Mouse (Mus musculus) liver, embryonic 14.5 days (tissue): ENCODE data around the gene Ppp6r3. TPM values are rescaled to one million over a fixed set of nuclear protein-coding genes. Genes with fewer than 3 reads are reported as not detected.
"Not testable (repeated sequence)": the region's sequence is repeated elsewhere in the genome, so short reads cannot be mapped to it uniquely, and the experiment has no call there.

ENCODE experiments used
- ATAC-seq: fragments of 200-750 bp; cut with Nextera tagmentation; 2 replicates; pipeline ENCODE4 v1.8.0; 2017; ENCODE audit warnings: moderate number of reproducible peaks, mild to moderate bottlenecking, moderate library complexity; ENCODE audit not compliant: insufficient read depth
- DNase-seq, 3 experiments: peaks; one replicate each; pipeline ENCODE4 v3.0.0-alpha.2; 2012 to 2013; ENCODE audit warnings: low read depth in 3 of 3, low spot score in 3 of 3
- H3K27ac ChIP-seq: fragments of 300-500 bp; sonication (generic); 2 replicates; pipeline ENCODE4 v1.5.1; 2014; ENCODE audit warnings: moderate library complexity, mild to moderate bottlenecking, control low read depth, inconsistent platforms
- H3K27me3 ChIP-seq: fragments of 300-500 bp; sonication (generic); 2 replicates; pipeline ENCODE4 v1.6.1; 2014; ENCODE audit warnings: mild to moderate bottlenecking, low read length, moderate library complexity; ENCODE audit not compliant: control insufficient read depth, insufficient read depth
- H3K36me3 ChIP-seq: fragments of 300-500 bp; sonication (generic); replicated peaks from 2 replicates; pipeline ENCODE4 v1.6.1; 2014; ENCODE audit warnings: low read depth; ENCODE audit not compliant: control insufficient read depth, insufficient read depth
- H3K4me1 ChIP-seq, 2 experiments: fragments of 200-500 bp in 1 of 2; fragments of 300-500 bp in 1 of 2; sonication (generic) in 1 of 2; replicated peaks; 2 replicates each; pipeline ENCODE4 v1.6.1; 2012 to 2014; ENCODE audit warnings: antibody characterized with exemption in 1 of 2, inconsistent platforms in 1 of 2, low read length in 1 of 2; ENCODE audit not compliant: control insufficient read depth in 2 of 2, insufficient read depth in 2 of 2
- H3K4me2 ChIP-seq: fragments of 300-500 bp; sonication (generic); 2 replicates; pipeline ENCODE4 v1.6.1; 2014; ENCODE audit warnings: low read depth, mild to moderate bottlenecking, control low read depth, moderate library complexity
- H3K4me3 ChIP-seq, 2 experiments: fragments of 200-500 bp in 1 of 2; fragments of 300-500 bp in 1 of 2; sonication (generic) in 1 of 2; 2 replicates each; pipeline ENCODE4 v1.5.1; 2012 to 2014; ENCODE audit warnings: low read depth in 2 of 2, low read length in 2 of 2, mild to moderate bottlenecking in 2 of 2, control low read depth in 1 of 2, inconsistent platforms in 1 of 2, moderate library complexity in 1 of 2; ENCODE audit not compliant: insufficient read depth in 1 of 2
- H3K9ac ChIP-seq: fragments of 300-500 bp; sonication (generic); replicated peaks from 2 replicates; pipeline ENCODE4 v1.6.1; 2014; ENCODE audit warnings: mild to moderate bottlenecking, control low read depth, moderate library complexity
- H3K9me3 ChIP-seq: fragments of 300-500 bp; sonication (generic); 2 replicates; pipeline ENCODE4 v1.6.1; 2016; ENCODE audit warnings: low read length, mixed read lengths; ENCODE audit not compliant: control insufficient read depth
- CTCF ChIP-seq: IDR thresholded peaks from 2 replicates; pipeline ENCODE4 v1.5.1; 2016; ENCODE audit warnings: antibody characterized with exemption, low read depth, control low read depth
- EP300 ChIP-seq: IDR thresholded peaks from 2 replicates; pipeline ENCODE4 v1.6.1; 2016; ENCODE audit warnings: antibody characterized with exemption, low read depth
- WGBS: fragments of 180-500 bp; shearing (Covaris S2); extraction: QIAGEN DNeasy Blood & Tissue Kit; methylation state at CpG from one replicate; pipeline ENCODE4 v1.1.7; 2014; ENCODE audit not compliant: insufficient replicate concordance; 5-methylcytosine and 5-hydroxymethylcytosine counted together
- polyA plus RNA-seq, 2 experiments: library from polyadenylated mRNA; depleted of rRNA in 1 of 2; stranded (reverse) in 1 of 2; unstranded in 1 of 2; fragments of >200 nt; fragmentation: Nextera tagmentation in 1 of 2; extraction: Ambion mirVana in 1 of 2; gene quantifications; 2 replicates each; pipeline versions ENCODE4 v1.2.1 to v1.2.3; 2012 to 2014

Ppp6r3 gene
- polyA plus RNA-seq, 2 experiments, result 22.6 TPM

GRCm38 (mm10) chr19:3540997-3541396 is 34.6 kb downstream of the Ppp6r3 start:
- H3K4me2 ChIP-seq, result no peak overlapping the region
- H3K9ac ChIP-seq, result no peak overlapping the region
- ATAC-seq (peak; percentile 48; the same call in 1 of the 2 replicates), DNase-seq (no peak)
- no peak overlapping the region for H3K4me3 ChIP-seq
- H3K27me3 ChIP-seq, result no peaks in the 10 kb centered on the region
- TF ChIP-seq CTCF (no peak), EP300 (no peak)
- H3K36me3 ChIP-seq, result peaks cover 10% of the 10 kb centered on the region
- WGBS, result 40% methylated on average over 5 of the region's 5 CpGs
- H3K27ac ChIP-seq, result no peak overlapping the region
- no peaks in the 10 kb centered on the region for H3K9me3 ChIP-seq
- peaks cover 0 to 2% of the 10 kb centered on the region in 2 experiments; a peak in 3 of 4 replicates for H3K4me1 ChIP-seq

DNA sequence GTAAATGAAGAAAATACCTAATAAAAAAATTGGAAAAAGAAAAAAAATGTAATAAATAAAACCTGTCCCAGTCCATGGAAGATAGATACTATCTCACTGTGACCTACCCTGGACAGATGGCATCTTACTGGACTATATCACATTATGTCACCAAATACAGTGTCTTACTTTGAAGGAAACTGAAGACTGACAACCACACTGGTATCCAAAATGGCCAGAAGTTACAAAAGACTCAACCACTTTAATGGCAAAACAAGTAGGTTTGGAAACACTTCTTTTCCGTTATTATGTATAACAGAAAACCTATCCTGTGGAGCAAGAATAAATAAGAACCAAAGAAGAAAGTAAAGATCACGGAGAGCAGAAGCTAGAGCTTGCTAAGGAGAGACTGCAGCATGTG is 35.3 kb downstream of the Ppp6r3 start:
- 67% methylated on average over 2 of the region's 2 CpGs for WGBS
- Histone ChIP-seq H3K4me2 (no peak overlapping the region), H3K27me3 (no peaks in the 10 kb centered on the region), H3K9me3 (no peaks in the 10 kb centered on the region), H3K27ac (no peak overlapping the region), H3K4me1 (peaks cover 0 to 2% of the 10 kb centered on the region in 2 experiments; a peak in 3 of 4 replicates), H3K36me3 (peaks cover 10% of the 10 kb centered on the region), H3K4me3 (no peak overlapping the region), H3K9ac (no peak overlapping the region)
- no peak for TF ChIP-seq CTCF
- TF ChIP-seq EP300, result no peak
- DNase-seq (no peak), ATAC-seq (no peak)

- WGBS, result 59% methylated on average over 5 of the region's 5 CpGs
- no peak overlapping the region for H3K4me2 ChIP-seq
- H3K4me3 ChIP-seq, result no peak overlapping the region
- H3K9me3 ChIP-seq, result no peaks in the 10 kb centered on the region
- H3K9ac ChIP-seq, result no peak overlapping the region
- DNase-seq (no peak), ATAC-seq (no peak)
- TF ChIP-seq EP300 (no peak), CTCF (no peak)
- peaks cover 2 to 4% of the 10 kb centered on the region in 2 experiments; a peak in 2 of 4 replicates for H3K4me1 ChIP-seq
- H3K36me3 ChIP-seq, result peaks cover 10% of the 10 kb centered on the region
- no peaks in the 10 kb centered on the region for H3K27me3 ChIP-seq
- no peak overlapping the region for H3K27ac ChIP-seq
These were observed 36.1 kb downstream of the Ppp6r3 start for GRCm38 (mm10) chr19:3539456-3539855.

DNA sequence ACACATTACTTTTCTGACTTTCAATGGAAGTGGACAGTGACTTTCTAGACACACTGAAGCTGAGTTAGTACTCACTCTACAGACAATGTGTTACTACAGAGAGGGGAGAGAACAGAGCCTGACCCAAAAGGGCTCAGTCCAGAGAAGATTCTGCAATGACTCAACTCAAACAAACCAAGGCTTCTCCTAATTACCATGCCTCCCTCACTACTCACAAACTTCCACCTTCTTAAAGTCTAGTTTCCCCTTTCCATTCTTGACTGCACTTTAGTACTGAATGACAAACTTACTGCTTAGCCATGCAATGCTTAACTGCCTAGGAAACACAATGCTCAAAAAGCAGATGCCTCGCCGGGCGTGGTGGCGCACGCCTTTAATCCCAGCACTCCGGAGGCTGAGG is 37.9 kb downstream of the Ppp6r3 start:
- H3K27ac ChIP-seq, result no peak overlapping the region
- peaks cover 5% of the 10 kb centered on the region for H3K36me3 ChIP-seq
- TF ChIP-seq CTCF, result no peak
- TF ChIP-seq EP300, result no peak
- H3K4me3 ChIP-seq, result no peak overlapping the region
- no peak overlapping the region for H3K9ac ChIP-seq
- H3K4me2 ChIP-seq, result no peak overlapping the region
- no peaks in the 10 kb centered on the region for H3K9me3 ChIP-seq
- H3K27me3 ChIP-seq, result no peaks in the 10 kb centered on the region
- no peak for DNase-seq
- 89% methylated on average over 6 of the region's 6 CpGs for WGBS
- peaks cover 6 to 7% of the 10 kb centered on the region in 2 experiments; a peak in 2 of 4 replicates for H3K4me1 ChIP-seq
- ATAC-seq, result no peak

DNA sequence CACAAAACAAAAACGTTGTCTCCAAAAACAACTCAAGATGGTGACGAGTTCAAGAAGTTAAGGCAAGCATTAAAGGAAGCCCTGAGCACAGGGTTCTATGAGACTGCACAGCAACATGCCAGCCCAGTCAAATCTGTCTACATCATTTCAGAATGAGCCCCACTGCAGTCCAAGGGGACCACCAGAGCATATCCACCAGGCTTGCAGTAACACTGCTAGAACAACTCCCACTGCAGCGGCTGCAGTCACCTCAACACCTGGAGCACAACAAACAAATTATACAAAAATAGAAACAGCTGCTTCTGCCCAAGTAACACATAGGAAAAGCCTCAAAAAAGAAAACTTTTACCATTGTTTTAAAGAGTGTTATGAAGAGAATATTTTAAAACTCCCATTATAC is 40.6 kb downstream of the Ppp6r3 start:
- Histone ChIP-seq H3K36me3 (no peaks in the 10 kb centered on the region), H3K4me3 (no peak overlapping the region), H3K27ac (no peak overlapping the region), H3K9ac (no peak overlapping the region), H3K4me1 (peaks cover 6 to 7% of the 10 kb centered on the region in 2 experiments; a peak in 2 of 4 replicates), H3K9me3 (no peaks in the 10 kb centered on the region), H3K4me2 (no peak overlapping the region), H3K27me3 (no peaks in the 10 kb centered on the region)
- no peak for DNase-seq
- TF ChIP-seq EP300 (no peak), CTCF (no peak)
- no peak for ATAC-seq
- WGBS, result 77% methylated on average over 3 of the region's 3 CpGs

GRCm38 (mm10) chr19:3533266-3533966 is 42.1 kb downstream of the Ppp6r3 start:
- H3K36me3 ChIP-seq, H3K4me2 ChIP-seq, H3K9ac ChIP-seq, ATAC-seq, H3K4me3 ChIP-seq, H3K27me3 ChIP-seq, H3K9me3 ChIP-seq, H3K4me1 ChIP-seq, H3K27ac ChIP-seq, DNase-seq: not testable (repeated sequence)
- 77% methylated on average over 12 of the region's 12 CpGs for WGBS
